Mouse (Mus musculus): ENCODE results near the gene Cldn22. TPM values are rescaled to one million over a fixed set of nuclear protein-coding genes. Genes with fewer than 3 reads are reported as not detected.

Gene Cldn22
- polyA plus RNA-seq, 1 experiment from 2014 or later = not detected

DNA sequence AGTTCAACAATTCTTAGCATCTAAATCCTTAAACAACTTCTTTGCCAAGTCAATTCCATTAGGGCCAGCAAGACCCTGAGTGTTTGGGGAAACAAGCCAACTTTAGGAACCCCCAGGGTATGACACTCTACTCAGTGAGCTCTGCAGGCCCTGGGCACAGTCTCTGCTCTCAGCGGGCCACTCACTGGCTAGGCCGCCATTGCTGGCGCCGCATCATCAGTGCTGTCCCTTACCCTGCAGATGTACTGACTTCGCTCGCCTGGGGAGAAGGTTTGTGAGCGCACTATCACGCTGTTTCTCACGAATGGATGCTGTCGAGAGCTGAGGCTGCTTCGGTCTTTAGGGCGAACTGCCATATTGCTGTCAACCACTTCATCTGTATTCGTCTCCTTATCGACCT lies 22.9 kb downstream of the Cldn22 start:
- Histone ChIP-seq H3K4me3 (ENCODE audit: low read depth, low read length) (no peak overlapping the region), H3K27me3 (ENCODE audit: control insufficient read depth, insufficient read depth, low read length) (no peaks in the 10 kb centered on the region), H3K4me1 (ENCODE audit: control insufficient read depth, insufficient read depth, low read length) (no peaks in the 10 kb centered on the region), H3K4me2 (ENCODE audit: low read depth, low read length) (no peak overlapping the region), H3K9ac (replicated peaks; ENCODE audit: low read depth, low read length) (no peak overlapping the region), H3K36me3 (ENCODE audit: control insufficient read depth, insufficient read depth, low read length) (0 out of 2 replicates have a peak, but pooled peaks cover 5% of the 10 kb centered on the region), H3K27ac (ENCODE audit: low read depth, low read length) (no peak overlapping the region), H3K9me3 (ENCODE audit: control insufficient read depth, low read length) (no peaks in the 10 kb centered on the region)
- ATAC-seq (ENCODE audit: low read depth) = no peak
- WGBS = 89% methylated on average over 14 of the region's 14 CpGs

DNA sequence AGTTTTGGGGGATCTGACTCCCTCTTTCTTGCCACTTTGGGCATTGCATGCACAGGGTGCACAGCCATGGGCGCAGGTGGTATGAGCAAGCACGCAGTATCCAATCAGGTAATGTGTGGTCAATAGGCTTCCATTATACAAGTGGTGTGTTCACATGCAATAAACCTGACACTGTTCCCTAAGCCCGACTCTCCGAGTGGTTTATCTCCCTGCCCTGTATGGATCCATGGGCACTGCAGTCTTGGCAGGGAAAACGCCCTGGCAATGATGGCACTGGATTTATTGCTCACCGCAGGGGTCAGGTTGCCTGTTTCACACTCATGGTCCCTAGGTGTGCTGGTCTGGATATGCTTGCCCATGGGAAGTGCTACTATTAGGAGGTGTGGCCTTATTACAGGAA lies 23.6 kb downstream of the Cldn22 start:
- H3K4me2 ChIP-seq (ENCODE audit: low read depth, low read length) = no peak overlapping the region
- H3K27me3 ChIP-seq (ENCODE audit: control insufficient read depth, insufficient read depth, low read length) = no peaks in the 10 kb centered on the region
- H3K9me3 ChIP-seq (ENCODE audit: control insufficient read depth, low read length) = no peaks in the 10 kb centered on the region
- no peak overlapping the region for H3K27ac ChIP-seq (ENCODE audit: low read depth, low read length)
- ATAC-seq (ENCODE audit: low read depth) = no peak
- no peak overlapping the region for H3K4me3 ChIP-seq (ENCODE audit: low read depth, low read length)
- no peaks in the 10 kb centered on the region for H3K4me1 ChIP-seq (ENCODE audit: control insufficient read depth, insufficient read depth, low read length)
- H3K9ac ChIP-seq (replicated peaks; ENCODE audit: low read depth, low read length) = no peak overlapping the region
- 93% methylated on average over 6 of the region's 6 CpGs for WGBS
- H3K36me3 ChIP-seq (ENCODE audit: control insufficient read depth, insufficient read depth, low read length) = 0 out of 2 replicates have a peak, but pooled peaks cover 5% of the 10 kb centered on the region

DNA sequence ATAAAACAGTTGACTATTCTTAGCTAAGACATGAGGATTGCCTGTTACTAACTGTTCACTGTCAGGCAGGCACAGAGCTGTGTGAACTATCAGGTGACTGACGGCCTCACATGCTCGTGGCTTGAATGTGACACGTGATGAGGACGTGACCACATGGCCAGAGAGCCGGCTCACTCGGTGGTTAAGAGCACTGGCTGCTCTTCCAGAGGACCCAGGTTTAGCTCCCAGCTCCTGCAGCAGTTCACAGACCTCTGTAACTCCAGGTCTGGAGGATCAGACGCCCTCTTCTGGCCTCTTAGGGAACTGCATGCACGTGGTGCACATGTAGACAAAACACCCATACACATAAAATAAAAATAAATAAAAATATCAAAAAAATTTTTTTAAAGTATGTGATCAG lies 25.6 kb downstream of the Cldn22 start:
- H3K4me1 ChIP-seq (ENCODE audit: control insufficient read depth, insufficient read depth, low read length) = no peaks in the 10 kb centered on the region
- H3K27ac ChIP-seq (ENCODE audit: low read depth, low read length) = no peak overlapping the region
- 0 out of 2 replicates have a peak, but pooled peaks cover 5% of the 10 kb centered on the region for H3K36me3 ChIP-seq (ENCODE audit: control insufficient read depth, insufficient read depth, low read length)
- 85% methylated on average over 8 of the region's 8 CpGs for WGBS
- no peak overlapping the region for H3K4me2 ChIP-seq (ENCODE audit: low read depth, low read length)
- no peak for ATAC-seq (ENCODE audit: low read depth)
- H3K9ac ChIP-seq (replicated peaks; ENCODE audit: low read depth, low read length) = no peak overlapping the region
- no peaks in the 10 kb centered on the region for H3K27me3 ChIP-seq (ENCODE audit: control insufficient read depth, insufficient read depth, low read length)
- H3K9me3 ChIP-seq (ENCODE audit: control insufficient read depth, low read length) = no peaks in the 10 kb centered on the region
- H3K4me3 ChIP-seq (ENCODE audit: low read depth, low read length) = no peak overlapping the region

DNA sequence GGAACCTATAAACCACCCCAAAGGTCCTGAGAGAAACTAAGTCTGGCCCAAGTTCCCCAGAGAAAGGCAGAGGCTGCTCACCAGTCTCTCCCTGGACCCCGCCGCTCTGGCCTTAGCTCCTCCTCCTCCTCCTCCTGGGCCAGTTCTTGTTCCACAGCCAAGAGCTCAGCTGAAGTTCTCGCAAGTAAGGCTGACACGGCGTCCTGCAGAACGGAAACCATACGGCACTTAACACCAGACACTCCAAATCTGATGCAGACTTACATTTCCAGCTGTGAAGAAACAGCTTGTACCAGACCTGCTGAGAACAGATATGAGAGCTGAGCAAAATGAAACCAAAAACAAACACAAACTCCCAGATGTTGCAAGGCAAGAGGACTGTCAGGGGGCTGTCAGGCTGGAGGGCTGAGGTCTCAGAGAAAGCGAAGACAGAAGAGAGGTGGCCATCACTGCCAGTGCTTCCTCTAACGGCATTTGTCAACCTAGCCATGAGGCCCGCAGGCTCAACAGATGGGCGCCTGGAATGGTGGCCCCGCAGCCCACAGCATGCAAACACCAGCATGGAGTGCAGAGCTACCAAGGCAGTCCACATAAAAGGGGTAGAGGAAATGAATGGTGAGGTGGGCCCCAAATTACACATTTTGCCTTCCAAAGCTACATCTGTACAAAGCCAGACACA lies 27.7 kb downstream of the Cldn22 start:
- H3K4me3 ChIP-seq (ENCODE audit: low read depth, low read length) = no peak overlapping the region
- no peaks in the 10 kb centered on the region for H3K4me1 ChIP-seq (ENCODE audit: control insufficient read depth, insufficient read depth, low read length)
- H3K27ac ChIP-seq (ENCODE audit: low read depth, low read length) = no peak overlapping the region
- H3K4me2 ChIP-seq (ENCODE audit: low read depth, low read length) = no peak overlapping the region
- no peak for ATAC-seq (ENCODE audit: low read depth)
- no peak overlapping the region for H3K9ac ChIP-seq (replicated peaks; ENCODE audit: low read depth, low read length)
- no peaks in the 10 kb centered on the region for H3K27me3 ChIP-seq (ENCODE audit: control insufficient read depth, insufficient read depth, low read length)
- peaks cover 5% of the 10 kb centered on the region; the same call in 1 of the 2 replicates for H3K36me3 ChIP-seq (ENCODE audit: control insufficient read depth, insufficient read depth, low read length)
- H3K9me3 ChIP-seq (ENCODE audit: control insufficient read depth, low read length) = no peaks in the 10 kb centered on the region
- 77% methylated on average over 12 of the region's 12 CpGs for WGBS

DNA sequence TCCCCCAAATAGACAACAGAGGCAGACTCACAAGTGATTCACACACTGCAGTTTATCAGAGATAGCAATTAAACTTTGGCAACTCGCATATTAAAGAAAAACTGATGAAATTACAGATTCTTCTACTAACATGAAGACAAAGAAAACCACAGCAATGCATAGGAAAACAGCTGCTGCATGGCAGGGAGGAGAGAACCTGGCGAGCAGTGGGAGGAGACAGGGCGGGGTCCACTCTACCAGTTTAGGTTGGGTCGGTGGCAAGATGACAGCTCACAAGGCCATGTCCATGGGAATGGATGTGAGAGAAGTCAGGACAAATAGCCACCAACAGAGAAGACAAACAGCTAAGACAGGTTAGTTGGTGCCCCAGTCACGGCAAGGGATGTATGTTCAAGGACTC lies 28.5 kb downstream of the Cldn22 start:
- no peak overlapping the region for H3K9ac ChIP-seq (replicated peaks; ENCODE audit: low read depth, low read length)
- ATAC-seq (ENCODE audit: low read depth) = no peak
- H3K36me3 ChIP-seq (ENCODE audit: control insufficient read depth, insufficient read depth, low read length) = peaks cover 5% of the 10 kb centered on the region; the same call in 1 of the 2 replicates
- H3K9me3 ChIP-seq (ENCODE audit: control insufficient read depth, low read length) = no peaks in the 10 kb centered on the region
- no peak overlapping the region for H3K4me2 ChIP-seq (ENCODE audit: low read depth, low read length)
- H3K4me3 ChIP-seq (ENCODE audit: low read depth, low read length) = no peak overlapping the region
- H3K27me3 ChIP-seq (ENCODE audit: control insufficient read depth, insufficient read depth, low read length) = no peaks in the 10 kb centered on the region
- H3K4me1 ChIP-seq (ENCODE audit: control insufficient read depth, insufficient read depth, low read length) = no peaks in the 10 kb centered on the region
- H3K27ac ChIP-seq (ENCODE audit: low read depth, low read length) = no peak overlapping the region
- WGBS = 82% methylated on average over 5 of the region's 5 CpGs

DNA sequence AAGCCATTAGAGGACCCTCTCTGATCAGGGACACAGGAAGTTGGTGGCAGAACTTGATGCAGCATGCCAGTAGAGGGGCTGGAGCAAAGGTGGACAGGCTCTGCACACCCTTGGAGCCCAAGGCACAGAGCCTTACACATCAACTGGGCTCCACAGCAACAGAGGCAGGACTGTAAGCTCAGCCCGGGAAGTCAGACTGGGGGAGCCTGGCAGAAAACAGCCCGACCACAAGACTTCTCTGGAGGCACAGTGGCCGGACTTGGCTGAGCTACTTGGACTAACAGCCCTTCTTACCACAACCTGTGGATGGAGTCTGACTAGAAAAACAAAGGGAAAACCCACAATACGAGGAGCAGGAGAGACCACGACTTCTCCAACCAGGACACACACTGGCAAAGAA lies 29.1 kb downstream of the Cldn22 start:
- no peak overlapping the region for H3K9ac ChIP-seq (replicated peaks; ENCODE audit: low read depth, low read length)
- no peak for ATAC-seq (ENCODE audit: low read depth)
- H3K4me3 ChIP-seq (ENCODE audit: low read depth, low read length) = no peak overlapping the region
- H3K36me3 ChIP-seq (ENCODE audit: control insufficient read depth, insufficient read depth, low read length) = peaks cover 5% of the 10 kb centered on the region; the same call in 1 of the 2 replicates
- no peak overlapping the region for H3K27ac ChIP-seq (ENCODE audit: low read depth, low read length)
- H3K4me2 ChIP-seq (ENCODE audit: low read depth, low read length) = no peak overlapping the region
- no peaks in the 10 kb centered on the region for H3K9me3 ChIP-seq (ENCODE audit: control insufficient read depth, low read length)
- H3K4me1 ChIP-seq (ENCODE audit: control insufficient read depth, insufficient read depth, low read length) = no peaks in the 10 kb centered on the region
- WGBS = 93% methylated on average over 5 of the region's 5 CpGs
- no peaks in the 10 kb centered on the region for H3K27me3 ChIP-seq (ENCODE audit: control insufficient read depth, insufficient read depth, low read length)

DNA sequence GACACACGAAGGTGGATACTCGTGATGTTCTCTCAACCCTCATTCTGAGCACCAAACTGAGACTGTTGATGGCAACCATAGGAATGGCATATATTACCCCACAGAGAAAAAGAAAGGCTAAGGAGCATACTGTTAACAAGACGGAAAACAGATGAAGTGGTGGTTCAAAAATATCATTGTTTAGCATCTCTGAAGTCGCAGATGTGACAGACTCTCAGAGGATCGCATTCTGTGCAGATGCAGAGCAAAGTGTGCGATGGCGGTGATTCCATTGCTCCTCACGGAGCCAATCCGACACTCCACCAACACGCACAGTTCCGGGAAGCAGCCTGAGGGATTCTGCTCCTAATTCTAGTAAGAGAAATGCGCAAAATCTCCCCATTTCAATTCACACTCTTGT lies 35.0 kb downstream of the Cldn22 start:
- 83% methylated on average over 12 of the region's 12 CpGs for WGBS
- 0 out of 2 replicates have a peak, but pooled peaks cover 4% of the 10 kb centered on the region for H3K4me1 ChIP-seq (ENCODE audit: control insufficient read depth, insufficient read depth, low read length)
- H3K9me3 ChIP-seq (ENCODE audit: control insufficient read depth, low read length) = no peaks in the 10 kb centered on the region
- H3K4me3 ChIP-seq (ENCODE audit: low read depth, low read length) = no peak overlapping the region
- 0 out of 2 replicates have a peak overlapping the region, but pooled peaks have one; percentile 48 for H3K27ac ChIP-seq (ENCODE audit: low read depth, low read length)
- no peak overlapping the region for H3K9ac ChIP-seq (replicated peaks; ENCODE audit: low read depth, low read length)
- ATAC-seq (ENCODE audit: low read depth) = no peak
- no peak overlapping the region for H3K4me2 ChIP-seq (ENCODE audit: low read depth, low read length)
- no peaks in the 10 kb centered on the region for H3K27me3 ChIP-seq (ENCODE audit: control insufficient read depth, insufficient read depth, low read length)
- no peaks in the 10 kb centered on the region; the same call in 1 of the 2 replicates for H3K36me3 ChIP-seq (ENCODE audit: control insufficient read depth, insufficient read depth, low read length)

DNA sequence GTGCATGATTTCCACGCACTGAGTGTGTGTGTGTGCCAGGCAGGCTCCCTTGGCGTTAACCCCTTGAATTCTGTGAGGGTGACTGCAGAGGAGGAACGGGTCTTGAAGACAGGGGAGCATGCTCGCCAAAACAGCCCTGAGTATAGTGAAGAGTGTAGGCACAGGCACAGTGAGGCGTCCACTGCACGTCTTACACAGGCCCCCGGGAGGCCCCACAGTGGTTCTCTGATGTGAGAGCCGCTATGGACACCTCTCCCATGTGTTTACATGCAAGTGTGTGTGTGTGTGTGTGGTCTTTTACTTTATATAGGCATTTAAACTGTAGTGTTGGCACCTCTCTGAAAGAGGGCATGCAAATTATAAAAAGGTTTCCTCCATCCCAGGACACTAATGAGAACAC lies 42.3 kb downstream of the Cldn22 start:
- 83% methylated on average over 8 of the region's 8 CpGs for WGBS
- Histone ChIP-seq H3K27me3 (ENCODE audit: control insufficient read depth, insufficient read depth, low read length) (no peaks in the 10 kb centered on the region), H3K4me3 (ENCODE audit: low read depth, low read length) (no peak overlapping the region), H3K4me2 (ENCODE audit: low read depth, low read length) (no peak overlapping the region), H3K27ac (ENCODE audit: low read depth, low read length) (no peak overlapping the region), H3K9me3 (ENCODE audit: control insufficient read depth, low read length) (no peaks in the 10 kb centered on the region), H3K36me3 (ENCODE audit: control insufficient read depth, insufficient read depth, low read length) (no peaks in the 10 kb centered on the region), H3K4me1 (ENCODE audit: control insufficient read depth, insufficient read depth, low read length) (no peaks in the 10 kb centered on the region), H3K9ac (replicated peaks; ENCODE audit: low read depth, low read length) (no peak overlapping the region)
- ATAC-seq (ENCODE audit: low read depth) = no peak; the same call in 1 of the 2 replicates

DNA sequence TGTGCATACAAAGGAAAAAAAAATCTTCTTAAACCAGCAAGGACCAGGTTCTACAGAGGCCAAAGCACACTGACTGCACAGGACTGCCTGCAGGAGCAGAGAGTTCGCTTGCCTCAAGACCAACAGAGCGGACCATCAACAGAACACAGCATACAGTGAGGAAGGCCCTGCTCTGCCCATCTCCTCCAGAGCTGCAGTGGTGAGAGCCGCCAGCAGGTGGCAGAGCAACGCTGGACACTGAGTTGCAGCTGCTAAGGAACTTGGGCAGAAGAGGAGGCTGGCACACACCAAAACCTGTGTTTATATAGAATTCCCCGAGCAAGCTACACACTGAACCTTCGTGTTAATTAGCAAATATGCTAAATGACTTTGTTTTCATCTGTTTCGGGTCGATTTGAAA lies 42.8 kb downstream of the Cldn22 start:
- Histone ChIP-seq H3K27ac (ENCODE audit: low read depth, low read length) (no peak overlapping the region), H3K27me3 (ENCODE audit: control insufficient read depth, insufficient read depth, low read length) (no peaks in the 10 kb centered on the region), H3K9me3 (ENCODE audit: control insufficient read depth, low read length) (no peaks in the 10 kb centered on the region), H3K4me1 (ENCODE audit: control insufficient read depth, insufficient read depth, low read length) (no peaks in the 10 kb centered on the region), H3K36me3 (ENCODE audit: control insufficient read depth, insufficient read depth, low read length) (no peaks in the 10 kb centered on the region), H3K4me3 (ENCODE audit: low read depth, low read length) (no peak overlapping the region), H3K9ac (replicated peaks; ENCODE audit: low read depth, low read length) (no peak overlapping the region), H3K4me2 (ENCODE audit: low read depth, low read length) (no peak overlapping the region)
- 30% methylated on average over 8 of the region's 8 CpGs for WGBS
- peak; percentile 89 for ATAC-seq (ENCODE audit: low read depth)
